8 mouse cellular contexts compared by ENCODE assay signal in the genomic region with DNA sequence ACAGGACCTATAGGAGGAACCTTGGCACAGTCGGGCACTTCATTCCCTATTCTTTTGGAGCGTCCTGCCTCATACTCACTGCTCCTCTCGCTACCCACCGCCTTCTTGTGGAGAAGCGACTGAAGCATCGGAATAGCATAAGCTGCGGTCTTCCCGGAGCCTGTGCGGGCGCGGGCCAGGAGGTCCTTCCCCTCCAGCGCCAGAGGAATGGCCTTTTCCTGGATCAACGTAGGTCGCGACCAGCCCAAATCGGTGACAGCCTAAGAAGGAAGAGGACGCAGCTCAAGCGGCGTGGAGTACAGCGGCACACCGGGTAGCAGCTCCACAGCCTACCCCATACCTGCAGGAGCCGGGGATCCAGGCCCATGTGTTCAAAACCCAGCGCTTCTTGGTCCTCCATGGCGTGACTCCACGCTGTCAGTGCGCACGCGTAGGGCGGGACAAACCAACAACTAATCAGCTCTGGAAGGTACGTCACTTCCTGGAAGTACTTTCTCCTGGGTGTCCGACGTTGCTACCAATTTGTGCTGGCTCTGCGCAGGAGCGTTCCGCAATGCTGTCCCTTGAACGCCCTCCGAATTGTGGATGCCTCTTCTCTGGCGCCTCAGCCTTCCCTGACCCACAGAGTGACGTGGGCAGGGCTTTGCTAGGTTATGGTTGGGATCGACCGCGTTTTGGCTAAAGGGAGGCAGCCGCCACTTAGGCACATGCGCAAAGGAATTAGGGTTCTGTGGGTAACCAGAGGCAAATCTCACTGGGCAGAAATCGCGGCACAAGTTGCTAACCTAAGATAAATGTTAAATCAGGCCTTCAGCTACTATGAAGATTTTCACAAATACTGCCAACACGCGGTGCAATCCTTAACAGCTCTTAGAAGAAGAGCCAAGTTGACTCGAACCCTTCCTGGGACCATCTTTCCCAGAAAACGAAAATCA. TPM values are rescaled to one million over a fixed set of nuclear protein-coding genes. Genes with fewer than 3 reads are reported as not detected.
A peak's percentile ranks its signal among the peaks of the same experiment; 100 is the strongest.
DNase-seq lines count a peak whose midpoint lies in the region; ATAC-seq and TF ChIP-seq lines count a peak whose summit lies in the region.

Ddx56 (minus strand) TSS at position 453 of the 935 bp plus-strand sequence.

- H3K36me3 ChIP-seq in embryonic facial prominence, embryonic 15.5 days = peaks cover 53% of the 10 kb centered on the region
- H3K36me3 ChIP-seq in limb, embryonic 14.5 days (ENCODE audit: control insufficient read depth, insufficient read depth, low read length) = peaks cover 54% of the 10 kb centered on the region
- H3K36me3 ChIP-seq in midbrain, postnatal 0 days (ENCODE audit: insufficient read depth, low read length) = peaks cover 42% of the 10 kb centered on the region

- peak; percentile 97 for ATAC-seq in embryonic facial prominence, embryonic 15.5 days (ENCODE audit: insufficient number of reproducible peaks, low FRiP score, low TSS enrichment, low read depth)
- peak; percentile 98 for ATAC-seq in limb, embryonic 14.5 days (ENCODE audit: low FRiP score, low read depth)
- ATAC-seq in midbrain, postnatal 0 days (ENCODE audit: low FRiP score) = peak; percentile 96

- TF ChIP-seq POLR2A in bone marrow, adult 2 months (IDR thresholded peaks at IDR 0.05; ENCODE audit: borderline replicate concordance, control insufficient read depth, low read depth, low read length) = peak; percentile 34; the same call in 1 of the 2 replicates
- TF ChIP-seq POLR2A in limb, embryonic 14.5 days (IDR thresholded peaks at IDR 0.05; ENCODE audit: borderline replicate concordance, extremely low read depth, insufficient read depth, insufficient read length) = peak; percentile 81; the same call in 1 of the 2 replicates

- H3K27me3 ChIP-seq in embryonic facial prominence, embryonic 15.5 days = no peaks in the 10 kb centered on the region
- no peaks in the 10 kb centered on the region for H3K27me3 ChIP-seq in limb, embryonic 14.5 days (ENCODE audit: control insufficient read depth, insufficient read depth, low read length)
- H3K27me3 ChIP-seq in midbrain, postnatal 0 days (ENCODE audit: insufficient read depth, low read length) = no peaks in the 10 kb centered on the region

- peak within 1 kb of the TSS; percentile 75 for H3K4me2 ChIP-seq in embryonic facial prominence, embryonic 15.5 days (replicated peaks)
- H3K4me2 ChIP-seq in limb, embryonic 14.5 days (replicated peaks; ENCODE audit: low read depth, low read length, severe bottlenecking) = peak within 1 kb of the TSS; percentile 82
- peak within 1 kb of the TSS; percentile 88 for H3K4me2 ChIP-seq in midbrain, postnatal 0 days (ENCODE audit: low read depth, low read length, poor library complexity, severe bottlenecking)

- H3K4me1 ChIP-seq in bone marrow, adult 2 months (ENCODE audit: control insufficient read depth, insufficient read depth, low read length) = peaks cover 3% of the 10 kb centered on the region
- peaks cover 12% of the 10 kb centered on the region for H3K4me1 ChIP-seq in embryonic facial prominence, embryonic 15.5 days
- peaks cover 4% of the 10 kb centered on the region for H3K4me1 ChIP-seq in limb, embryonic 14.5 days (ENCODE audit: control insufficient read depth, insufficient read depth, low read length)
- peaks cover 9% of the 10 kb centered on the region; the same call in 1 of the 2 replicates for H3K4me1 ChIP-seq in midbrain, postnatal 0 days (ENCODE audit: insufficient read depth, low read length)

- DNase-seq in 416B (ENCODE audit: low read depth) = peak; percentile 98
- DNase-seq in heart, adult 8-10 months (ENCODE audit: low spot score) = peak; percentile 94
- DNase-seq in kidney, adult 9 months = peak; percentile 97
- DNase-seq in limb, embryonic 14.5 days (ENCODE audit: low spot score) = peak; percentile 98
- peak; percentile 98 for DNase-seq in midbrain, postnatal 0 days (ENCODE audit: low spot score)
- peak; percentile 75 to 84 for DNase-seq in spleen, postnatal 14 days (ENCODE audit: low spot score in 2 of 2)

- peak within 1 kb of the TSS; percentile 80 for H3K4me3 ChIP-seq in bone marrow, adult 2 months (replicated peaks; ENCODE audit: control insufficient read depth, low read depth, low read length)
- peak within 1 kb of the TSS; percentile 98 for H3K4me3 ChIP-seq in embryonic facial prominence, embryonic 15.5 days (replicated peaks)
- peak within 1 kb of the TSS; percentile 87 for H3K4me3 ChIP-seq in limb, embryonic 14.5 days (replicated peaks; ENCODE audit: low read length)
- H3K4me3 ChIP-seq in midbrain, postnatal 0 days (ENCODE audit: low read depth, low read length) = peak within 1 kb of the TSS; percentile 91

- no peak for TF ChIP-seq CTCF in bone marrow, adult 2 months (IDR thresholded peaks at IDR 0.05; ENCODE audit: control insufficient read depth, insufficient read depth, low read length)
- TF ChIP-seq CTCF in midbrain, postnatal 0 days (IDR thresholded peaks at IDR 0.05) = no peak

- H3K9ac ChIP-seq in embryonic facial prominence, embryonic 15.5 days = peak within 1 kb of the TSS; percentile 95
- peak within 1 kb of the TSS; percentile 80 for H3K9ac ChIP-seq in limb, embryonic 14.5 days (ENCODE audit: low read depth, low read length, severe bottlenecking)
- H3K9ac ChIP-seq in midbrain, postnatal 0 days (replicated peaks; ENCODE audit: low read length, poor library complexity, severe bottlenecking) = peak within 1 kb of the TSS; percentile 94

- 2% methylated on average over 50 of the region's 50 CpGs for WGBS in bone marrow, adult 2 months
- WGBS in embryonic facial prominence, embryonic 15.5 days = 1% methylated on average over 50 of the region's 50 CpGs
- WGBS in limb, embryonic 14.5 days = 3% methylated on average over 50 of the region's 50 CpGs
- WGBS in midbrain, postnatal 0 days = 2% methylated on average over 50 of the region's 50 CpGs

- peak within 1 kb of the TSS; percentile 66 for H3K27ac ChIP-seq in bone marrow, adult 2 months (ENCODE audit: control insufficient read depth, insufficient read depth, low read depth, low read length, poor library complexity)
- peak within 1 kb of the TSS; percentile 96 for H3K27ac ChIP-seq in embryonic facial prominence, embryonic 15.5 days (replicated peaks)
- peak within 1 kb of the TSS; percentile 96 for H3K27ac ChIP-seq in limb, embryonic 14.5 days (replicated peaks; ENCODE audit: low read depth, low read length)
- peak within 1 kb of the TSS; percentile 92 for H3K27ac ChIP-seq in midbrain, postnatal 0 days (ENCODE audit: low read depth, low read length)

- no peaks in the 10 kb centered on the region for H3K9me3 ChIP-seq in embryonic facial prominence, embryonic 15.5 days (replicated peaks)
- no peaks in the 10 kb centered on the region for H3K9me3 ChIP-seq in limb, embryonic 14.5 days (ENCODE audit: control insufficient read depth, low read length)
- no peaks in the 10 kb centered on the region for H3K9me3 ChIP-seq in midbrain, postnatal 0 days (ENCODE audit: low read length)

RNA-seq across cellular contexts. Expression of gene Ddx56, which starts in this region (rescaled TPM):
- polyA plus RNA-seq in bone marrow, adult 2 months (2011; ENCODE audit: insufficient read depth, insufficient read length, low replicate concordance, missing spikeins) = 27.3 and 29.4 TPM in 2 replicates
- 85.9 and 86.9 TPM in 2 replicates for polyA plus RNA-seq in embryonic facial prominence, embryonic 15.5 days (2015; fragmentation: Nextera tagmentation; extraction: Ambion mirVana)
- total RNA-seq in heart, adult 8-10 months (2022) = 10 to 100 TPM; 22.6 to 23.5 (median 23.0) TPM
- polyA plus RNA-seq in limb, embryonic 14.5 days (2012; rRNA removed) = 62.9 and 71.2 TPM in 2 replicates
- 92.4 and 93.4 TPM in 2 replicates for polyA plus RNA-seq in limb, embryonic 14.5 days (2014; fragmentation: Nextera tagmentation; extraction: Ambion mirVana)
- total RNA-seq in midbrain, postnatal 0 days (2014; rRNA removed) = 74.8 and 77.4 TPM in 2 replicates
- polyA plus RNA-seq in midbrain, postnatal 0 days (2015; fragmentation: Nextera tagmentation; extraction: Ambion mirVana) = 64.4 and 75.9 TPM in 2 replicates

Comparison
In these comparisons a context has a peak if more than half of its experiments do, and no peak if none do; other contexts are left out.
1. Peak in every context shown above with its lines: DNase-seq, ATAC-seq, H3K4me3 ChIP-seq and H3K27ac ChIP-seq.